In genomic region chr5:52080268-52080667, GRCm38 (mm10) we compare ENCODE assay signal across 18 mouse cellular contexts.
A peak's percentile ranks its signal among the peaks of the same experiment; 100 is the strongest.
DNase-seq lines count a peak whose midpoint lies in the region; ATAC-seq and TF ChIP-seq lines count a peak whose summit lies in the region.
"Had no signal": no experiment of that assay in that cellular context is flagged by ENCODE, and none has a peak within 500 bp of the region (broad histone marks: within the 10 kb centered on the region; RNA-seq: fewer than 3 reads in every experiment).

No protein-coding gene starts in this region.

- no peaks in the 10 kb centered on the region for H3K36me3 ChIP-seq in heart, adult 2 months (ENCODE audit: control insufficient read depth, insufficient read depth, low read length)

- no peak overlapping the region for H3K9ac ChIP-seq in heart, adult 2 months (ENCODE audit: low read depth, low read length)

- no peak for TF ChIP-seq POLR2A in heart, adult 2 months (IDR thresholded peaks at IDR 0.05; ENCODE audit: insufficient read depth, low read depth, low read length)

- no peak overlapping the region for H3K4me3 ChIP-seq in heart, adult 2 months

- no peaks in the 10 kb centered on the region for H3K4me1 ChIP-seq in heart, adult 2 months (ENCODE audit: control insufficient read depth, insufficient read depth, low read length)

- no peaks in the 10 kb centered on the region for H3K27me3 ChIP-seq in heart, adult 2 months (ENCODE audit: control insufficient read depth, insufficient read depth, low read length)
- H3K27me3 ChIP-seq: Patski had no signal

- no peak for TF ChIP-seq CTCF in heart, adult 2 months (IDR thresholded peaks at IDR 0.05)

- intact Hi-C loops in heart, adult 2 months (cut with DNase I) = no loop called here

- H3K27ac ChIP-seq in heart, adult 2 months = no peak overlapping the region

- no peaks in the 10 kb centered on the region for H3K79me2 ChIP-seq in heart, adult 2 months (replicated peaks; ENCODE audit: control insufficient read depth, insufficient read depth, low read length)

- 54% methylated on average over 4 of the region's 4 CpGs for WGBS in heart, adult 2 months

- no peak for TF ChIP-seq EP300 in heart, adult 2 months (IDR thresholded peaks at IDR 0.05; ENCODE audit: insufficient read depth, low read depth, low read length)

- DNase-seq in layer of hippocampus, adult 18-20 months (ENCODE audit: low spot score in 2 of 2) = peak; percentile 7 to 41
- no peak for DNase-seq in layer of hippocampus, adult 9-10 months (ENCODE audit: low spot score)
- DNase-seq in brain, adult 2 months (ENCODE audit: low read depth, low spot score) = peak; percentile 79
- DNase-seq in cerebellum, adult 18-20 months = peak; percentile 68 to 70
- DNase-seq in cerebellum, postnatal 36 days = peak; percentile 66 to 73
- DNase-seq in adrenal gland, postnatal 36 days = no peak
- DNase-seq in heart, adult 2 months = no peak
- DNase-seq: gastrocnemius, postnatal 14 days; heart, postnatal 36 days; kidney, adult 18-20 months; kidney, postnatal 14 days; lung, adult 2 months; midbrain, embryonic 14.5 days; retina, postnatal 1 day had no signal

- ATAC-seq in CD4-positive, CD25-positive, alpha-beta regulatory T cell, adult 4 months = no peak
- ATAC-seq: forebrain, embryonic 14.5 days; hindbrain, embryonic 16.5 days; Patski had no signal

Comparison
In these comparisons a context has a peak if more than half of its experiments do, and no peak if none do; other contexts are left out.
1. DNase-seq: peak in layer of hippocampus, adult 18-20 months (2 of 2), brain, adult 2 months (single experiment), cerebellum, adult 18-20 months (2 of 2) and cerebellum, postnatal 36 days (2 of 2); none in layer of hippocampus, adult 9-10 months (single experiment), adrenal gland, postnatal 36 days (0 of 2) and heart, adult 2 months (0 of 2).